ENCODE assay signal across 17 mouse cellular contexts in the genomic region with DNA sequence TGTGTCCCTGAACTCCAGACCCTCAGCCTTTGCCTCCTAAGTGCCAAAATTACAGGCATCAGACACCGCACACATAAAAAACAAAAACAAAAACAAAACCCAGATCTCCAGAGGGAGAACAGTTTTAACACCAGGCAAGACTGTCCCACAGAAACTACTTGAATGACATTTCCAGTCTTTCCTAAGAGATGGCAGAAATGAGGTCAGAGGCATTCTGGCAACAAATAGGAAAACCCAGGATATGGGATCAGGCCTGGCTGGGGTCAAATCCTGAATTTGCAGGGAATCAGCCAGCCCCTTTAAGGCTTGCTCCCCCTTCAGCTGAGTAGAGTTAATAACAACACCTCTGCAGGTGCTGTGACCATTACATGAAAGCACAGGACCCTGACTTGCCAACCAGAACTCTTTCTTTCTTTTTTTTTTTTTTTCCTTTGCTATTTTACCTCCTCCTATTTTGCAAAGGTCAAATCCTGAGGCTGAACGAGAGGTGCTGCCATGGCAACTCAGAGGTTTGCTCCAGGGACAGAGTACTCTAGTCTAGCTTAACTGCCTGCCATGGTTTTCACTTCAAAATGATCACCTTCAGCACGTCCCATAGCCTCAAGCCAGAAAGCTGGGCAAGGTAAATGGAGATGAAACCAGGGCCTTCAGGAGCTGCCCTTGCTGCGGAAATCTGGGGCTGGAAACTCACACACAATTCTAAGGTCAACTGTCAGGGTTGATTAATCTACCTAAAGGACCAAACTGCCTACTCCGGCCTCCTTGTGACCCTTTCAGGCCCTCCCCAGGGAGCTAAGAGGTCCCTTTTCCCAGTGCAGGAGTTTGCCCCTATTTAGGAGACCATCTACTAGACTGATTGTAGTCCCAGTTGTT. TPM values are rescaled to one million over a fixed set of nuclear protein-coding genes. Genes with fewer than 3 reads are reported as not detected.
DNase-seq lines count a peak whose midpoint lies in the region; ATAC-seq and TF ChIP-seq lines count a peak whose summit lies in the region.
"Had no signal": no experiment of that assay in that cellular context is flagged by ENCODE, and none has a peak within 500 bp of the region (broad histone marks: within the 10 kb centered on the region; RNA-seq: fewer than 3 reads in every experiment).

No protein-coding gene starts in this region.

- TF ChIP-seq EP300 in stomach, postnatal 0 days (optimal IDR thresholded peaks at IDR 0.05) = no peak

- H3K27me3 ChIP-seq in hindbrain, embryonic 10.5 days (ENCODE audit: insufficient read depth, poor library complexity, severe bottlenecking) = peaks cover 34% of the 10 kb centered on the region
- H3K27me3 ChIP-seq in hindbrain, embryonic 14.5 days (ENCODE audit: control insufficient read depth, insufficient read depth, low read length) = peaks cover 24% of the 10 kb centered on the region
- H3K27me3 ChIP-seq in stomach, embryonic 15.5 days (replicated peaks) = 0 out of 2 replicates have a peak, but pooled peaks cover 7% of the 10 kb centered on the region
- H3K27me3 ChIP-seq in stomach, postnatal 0 days (ENCODE audit: control insufficient read depth, insufficient read depth, low read length) = no peaks in the 10 kb centered on the region

- no peaks in the 10 kb centered on the region for H3K9me3 ChIP-seq in hindbrain, embryonic 10.5 days
- H3K9me3 ChIP-seq in hindbrain, embryonic 14.5 days (ENCODE audit: control insufficient read depth, low read length) = no peaks in the 10 kb centered on the region
- H3K9me3 ChIP-seq in stomach, embryonic 15.5 days = no peaks in the 10 kb centered on the region
- H3K9me3 ChIP-seq in stomach, postnatal 0 days (ENCODE audit: control insufficient read depth, low read length) = no peaks in the 10 kb centered on the region
- H3K9me3 ChIP-seq: heart, embryonic 13.5 days; limb, embryonic 10.5 days had no signal

- DNase-seq in embryo, embryonic 10 days (ENCODE audit: low spot score) = peak; percentile 27
- DNase-seq in embryo, embryonic 10.5 days (ENCODE audit: low spot score) = no peak
- DNase-seq in hindbrain, embryonic 10.5 days (ENCODE audit: low spot score) = no peak
- DNase-seq in hindbrain, embryonic 14.5 days (ENCODE audit: low spot score) = no peak
- DNase-seq in stomach, postnatal 0 days (ENCODE audit: low spot score) = no peak
- DNase-seq in cerebellum, postnatal 25 days = no peak
- DNase-seq: gastrocnemius, postnatal 10 days; kidney, adult 2 months; right cerebral cortex, adult 18-20 months had no signal

- H3K4me1 ChIP-seq in hindbrain, embryonic 10.5 days (replicated peaks) = peaks cover 84% of the 10 kb centered on the region
- peaks cover 30% of the 10 kb centered on the region for H3K4me1 ChIP-seq in hindbrain, embryonic 14.5 days (replicated peaks; ENCODE audit: control insufficient read depth, insufficient read depth, low read length)
- peaks cover 27% of the 10 kb centered on the region for H3K4me1 ChIP-seq in stomach, embryonic 15.5 days
- 0 out of 2 replicates have a peak, but pooled peaks cover 5% of the 10 kb centered on the region for H3K4me1 ChIP-seq in stomach, postnatal 0 days (replicated peaks; ENCODE audit: control insufficient read depth, insufficient read depth)

- ATAC-seq in hindbrain, embryonic 14.5 days (ENCODE audit: low FRiP score) = no peak
- no peak for ATAC-seq in stomach, embryonic 15.5 days (ENCODE audit: insufficient read depth, low FRiP score, low read depth)
- ATAC-seq in stomach, postnatal 0 days (ENCODE audit: low FRiP score, low TSS enrichment) = no peak
- ATAC-seq: hindbrain, embryonic 16.5 days had no signal

- no peak for TF ChIP-seq CTCF in stomach, postnatal 0 days (IDR thresholded peaks at IDR 0.05; ENCODE audit: low read depth)

- no peak overlapping the region for H3K4me2 ChIP-seq in hindbrain, embryonic 14.5 days (replicated peaks)
- peak overlapping the region; percentile 92; the same call in 1 of the 2 replicates for H3K4me2 ChIP-seq in stomach, embryonic 15.5 days
- no peak overlapping the region for H3K4me2 ChIP-seq in stomach, postnatal 0 days (replicated peaks; ENCODE audit: low read depth)

- no peaks in the 10 kb centered on the region; the same call in 1 of the 2 replicates for H3K36me3 ChIP-seq in hindbrain, embryonic 10.5 days
- no peaks in the 10 kb centered on the region for H3K36me3 ChIP-seq in hindbrain, embryonic 14.5 days (replicated peaks; ENCODE audit: control insufficient read depth, insufficient read depth)
- H3K36me3 ChIP-seq in stomach, embryonic 15.5 days = no peaks in the 10 kb centered on the region
- H3K36me3 ChIP-seq in stomach, postnatal 0 days (ENCODE audit: control insufficient read depth, insufficient read depth, low read length) = no peaks in the 10 kb centered on the region
- H3K36me3 ChIP-seq: heart, embryonic 13.5 days; limb, embryonic 10.5 days had no signal

- 54% methylated on average over 5 of the region's 5 CpGs for WGBS in hindbrain, embryonic 10.5 days
- 45% methylated on average over 5 of the region's 5 CpGs for whole genome bisulfite sequencing in hindbrain, embryonic 14.5 days
- WGBS in stomach, embryonic 15.5 days = 60% methylated on average over 5 of the region's 5 CpGs
- WGBS in stomach, postnatal 0 days = 74% methylated on average over 5 of the region's 5 CpGs

- no peak overlapping the region for H3K9ac ChIP-seq in hindbrain, embryonic 14.5 days
- no peak overlapping the region for H3K9ac ChIP-seq in stomach, embryonic 15.5 days
- no peak overlapping the region for H3K9ac ChIP-seq in stomach, postnatal 0 days (ENCODE audit: low read length)

- peak overlapping the region; percentile 64; the same call in 1 of the 2 replicates for H3K4me3 ChIP-seq in hindbrain, embryonic 10.5 days
- H3K4me3 ChIP-seq in hindbrain, embryonic 14.5 days (replicated peaks; ENCODE audit: low read length) = no peak overlapping the region
- no peak overlapping the region for H3K4me3 ChIP-seq in stomach, embryonic 15.5 days (replicated peaks)
- no peak overlapping the region for H3K4me3 ChIP-seq in stomach, postnatal 0 days (ENCODE audit: low read depth, low read length)

- no peak overlapping the region for H3K27ac ChIP-seq in hindbrain, embryonic 10.5 days
- no peak overlapping the region for H3K27ac ChIP-seq in hindbrain, embryonic 14.5 days
- no peak overlapping the region for H3K27ac ChIP-seq in stomach, embryonic 15.5 days
- H3K27ac ChIP-seq in stomach, postnatal 0 days (replicated peaks) = no peak overlapping the region
- H3K27ac ChIP-seq: heart, embryonic 13.5 days; layer of hippocampus, adult 2 months had no signal

RNA-seq across cellular contexts. Expression of a gene that starts 1.0 kb away (rescaled TPM):
- polyA plus RNA-seq in hindbrain, embryonic 10.5 days (2016; fragmentation: Nextera tagmentation; extraction: Ambion mirVana) = 32.4 and 41.6 TPM in 2 replicates
- polyA plus RNA-seq in hindbrain, embryonic 14.5 days (2014; fragmentation: Nextera tagmentation; extraction: Ambion mirVana) = 13.3 and 15.1 TPM in 2 replicates
- polyA plus RNA-seq in stomach, embryonic 15.5 days (2015; fragmentation: Nextera tagmentation; extraction: Ambion mirVana) = 33.7 and 35.8 TPM in 2 replicates
- 19.5 and 20.9 TPM in 2 replicates for polyA plus RNA-seq in stomach, postnatal 0 days (2015; fragmentation: Nextera tagmentation; extraction: Ambion mirVana)

RNA-seq across cellular contexts. Expression of a gene that starts 1.9 kb away (rescaled TPM):
- polyA plus RNA-seq in hindbrain, embryonic 10.5 days (2016; fragmentation: Nextera tagmentation; extraction: Ambion mirVana) = 5.3 and 9.1 TPM in 2 replicates
- 1.7 and 2.7 TPM in 2 replicates for polyA plus RNA-seq in hindbrain, embryonic 14.5 days (2014; fragmentation: Nextera tagmentation; extraction: Ambion mirVana)
- 4.0 and 5.2 TPM in 2 replicates for polyA plus RNA-seq in stomach, embryonic 15.5 days (2015; fragmentation: Nextera tagmentation; extraction: Ambion mirVana)
- polyA plus RNA-seq in stomach, postnatal 0 days (2015; fragmentation: Nextera tagmentation; extraction: Ambion mirVana) = 1.8 and 1.9 TPM in 2 replicates

RNA-seq across cellular contexts. Expression of a gene that starts 2.2 kb away (rescaled TPM):
- 0.12 and 0.21 TPM in 2 replicates for polyA plus RNA-seq in hindbrain, embryonic 10.5 days (2016; fragmentation: Nextera tagmentation; extraction: Ambion mirVana)
- polyA plus RNA-seq in hindbrain, embryonic 14.5 days (2014; fragmentation: Nextera tagmentation; extraction: Ambion mirVana) = not detected in 2 replicates
- 0.13 and 0.15 TPM in 2 replicates for polyA plus RNA-seq in stomach, embryonic 15.5 days (2015; fragmentation: Nextera tagmentation; extraction: Ambion mirVana)
- 0.06 and 0.07 TPM in 2 replicates for polyA plus RNA-seq in stomach, postnatal 0 days (2015; fragmentation: Nextera tagmentation; extraction: Ambion mirVana)
- polyA plus RNA-seq: erythroblast, embryonic 14.5 days; heart, embryonic 13.5 days; kidney, adult 2 months; lung, embryonic 16.5 days; stomach, embryonic 16.5 days had no signal

RNA-seq across cellular contexts. Expression of a gene that starts 23.4 kb away (rescaled TPM):
- polyA plus RNA-seq in hindbrain, embryonic 10.5 days (2016; fragmentation: Nextera tagmentation; extraction: Ambion mirVana) = 14.2 and 14.8 TPM in 2 replicates
- 21.3 and 23.2 TPM in 2 replicates for polyA plus RNA-seq in hindbrain, embryonic 14.5 days (2014; fragmentation: Nextera tagmentation; extraction: Ambion mirVana)
- 9.7 and 10.9 TPM in 2 replicates for polyA plus RNA-seq in stomach, embryonic 15.5 days (2015; fragmentation: Nextera tagmentation; extraction: Ambion mirVana)
- 5.9 and 7.9 TPM in 2 replicates for polyA plus RNA-seq in stomach, postnatal 0 days (2015; fragmentation: Nextera tagmentation; extraction: Ambion mirVana)

RNA-seq across cellular contexts. Expression of a gene that starts 27.3 kb away (rescaled TPM):
- 11.1 and 16.7 TPM in 2 replicates for polyA plus RNA-seq in hindbrain, embryonic 10.5 days (2016; fragmentation: Nextera tagmentation; extraction: Ambion mirVana)
- 44.5 and 45.0 TPM in 2 replicates for polyA plus RNA-seq in hindbrain, embryonic 14.5 days (2014; fragmentation: Nextera tagmentation; extraction: Ambion mirVana)
- 5.9 and 6.2 TPM in 2 replicates for polyA plus RNA-seq in stomach, embryonic 15.5 days (2015; fragmentation: Nextera tagmentation; extraction: Ambion mirVana)
- 2.4 and 3.0 TPM in 2 replicates for polyA plus RNA-seq in stomach, postnatal 0 days (2015; fragmentation: Nextera tagmentation; extraction: Ambion mirVana)
